Mouse (Mus musculus) heart, embryonic 16.5 days (tissue): ENCODE results near the gene Gm47289. TPM values are rescaled to one million over a fixed set of nuclear protein-coding genes. Genes with fewer than 3 reads are reported as not detected.

Experiments
- polyA plus RNA-seq: library from polyadenylated mRNA; unstranded; fragments of >200 nt; fragmentation: Nextera tagmentation; extraction: Ambion mirVana; gene quantifications from 2 replicates; pipeline ENCODE4 v1.2.1, GENCODE M21; 2015

The Gm47289 gene
- polyA plus RNA-seq, 1 experiment from 2014 or later = not detected

Other genes with a start within 250 kb of the Gm47289 start
- gene Ctdspl, start 232.7 kb upstream of the Gm47289 start, polyA plus RNA-seq = 8.1 and 9.3 TPM in 2 replicates
- gene Vill, start 106.4 kb upstream of the Gm47289 start, polyA plus RNA-seq = 9.0 and 11.4 TPM in 2 replicates
- 23.0 and 23.8 TPM in 2 replicates for gene Plcd1, start 65.7 kb upstream of the Gm47289 start, polyA plus RNA-seq
- 0.67 and 0.84 TPM in 2 replicates for gene Dlec1, start 56.7 kb upstream of the Gm47289 start, polyA plus RNA-seq
- 1.4 and 2.0 TPM in 2 replicates for gene Acaa1b, start 2.1 kb upstream of the Gm47289 start, polyA plus RNA-seq
- not detected in 2 replicates for gene Slc22a13, start 49.9 kb downstream of the Gm47289 start, polyA plus RNA-seq
- gene Oxsr1, start 163.3 kb downstream of the Gm47289 start, polyA plus RNA-seq = 8.3 TPM in 2 replicates
- gene Acaa1a, start 180.5 kb downstream of the Gm47289 start, polyA plus RNA-seq = 100 and 104 TPM in 2 replicates
- gene Myd88, start 182.2 kb downstream of the Gm47289 start, polyA plus RNA-seq = 18.1 and 19.0 TPM in 2 replicates
- gene Xylb, start 198.2 kb downstream of the Gm47289 start, polyA plus RNA-seq = 1.00 and 1.1 TPM in 2 replicates
- gene Slc22a14, start 206.4 kb downstream of the Gm47289 start, polyA plus RNA-seq = 0.20 TPM in 1 of 2 replicates, not detected in the other
- 7.3 and 8.6 TPM in 2 replicates for gene Acvr2b, start 243.0 kb downstream of the Gm47289 start, polyA plus RNA-seq